Mouse (Mus musculus) bone marrow, adult 2 months (tissue): Measurements from ENCODE around the gene Prodh2. TPM values are rescaled to one million over a fixed set of nuclear protein-coding genes. Genes with fewer than 3 reads are reported as not detected.
A peak's percentile ranks its signal among the peaks of the same experiment; 100 is the strongest.
"Not testable (repeated sequence)": the region's sequence is repeated elsewhere in the genome, so short reads cannot be mapped to it uniquely, and the experiment has no call there.

Experiments
- H3K27ac ChIP-seq: fragments of 200-500 bp; 2 replicates; pipeline ENCODE4 v1.5.1; 2012; ENCODE audit warnings: low read depth, mild to moderate bottlenecking, control low read depth, inconsistent platforms, low read length; ENCODE audit not compliant: control insufficient read depth, poor library complexity, insufficient read depth
- H3K4me1 ChIP-seq: fragments of 200-500 bp; 2 replicates; pipeline ENCODE4 v1.6.1; 2011; ENCODE audit warnings: low read length; ENCODE audit not compliant: control insufficient read depth, insufficient read depth
- H3K4me3 ChIP-seq: fragments of 200-500 bp; replicated peaks from 2 replicates; pipeline ENCODE3; 2011; ENCODE audit warnings: mild to moderate bottlenecking, low read depth, low read length, control low read depth; ENCODE audit not compliant: control insufficient read depth
- CTCF ChIP-seq: fragments of 200-500 bp; IDR thresholded peaks from 2 replicates; pipeline ENCODE4 v1.5.1; 2011; ENCODE audit warnings: low read length, control low read depth; ENCODE audit not compliant: control insufficient read depth, insufficient read depth
- POLR2A ChIP-seq: fragments of 200-500 bp; IDR thresholded peaks from 2 replicates; pipeline ENCODE4 v1.6.1; 2011; ENCODE audit warnings: low read depth, mild to moderate bottlenecking, control low read depth, low read length, borderline replicate concordance; ENCODE audit not compliant: control insufficient read depth
- WGBS: fragments of 180-500 bp; shearing (Covaris S2); methylation state at CpG from one replicate; pipeline ENCODE4 v1.1.7; 2018; 5-methylcytosine and 5-hydroxymethylcytosine counted together
- polyA plus RNA-seq: library from polyadenylated mRNA; stranded (reverse); fragments of >200 nt; gene quantifications from 2 replicates; pipeline ENCODE4 v1.2.4, GENCODE M21; 2011; ENCODE audit warnings: low replicate concordance; ENCODE audit not compliant: missing spikeins, insufficient read depth, insufficient read length

Gene Prodh2
- polyA plus RNA-seq, 1 experiment = 3.1 TPM

GRCm38 (mm10) chr7:30474999-30475398 is 18.4 kb upstream of the Prodh2 start:
- Histone ChIP-seq H3K27ac (no peak overlapping the region), H3K4me1 (no peaks in the 10 kb centered on the region; the same call in 1 of the 2 replicates), H3K4me3 (no peak overlapping the region)
- WGBS = 60% methylated on average over 4 of the region's 4 CpGs
- TF ChIP-seq CTCF = no peak
- no peak for TF ChIP-seq POLR2A

- not testable (repeated sequence) for H3K27ac ChIP-seq, H3K4me3 ChIP-seq, H3K4me1 ChIP-seq
- 75% methylated on average over 7 of the region's 7 CpGs for WGBS
Measured at GRCm38 (mm10) chr7:30476136-30476535, 17.3 kb upstream of the Prodh2 start.

- WGBS = 17% methylated on average over 28 of the region's 32 CpGs
- H3K4me3 ChIP-seq = no peak overlapping the region
- TF ChIP-seq POLR2A = no peak
- TF ChIP-seq CTCF = no peak
- H3K27ac ChIP-seq = no peak overlapping the region
- H3K4me1 ChIP-seq = no peaks in the 10 kb centered on the region; the same call in 1 of the 2 replicates
Measured at GRCm38 (mm10) chr7:30477415-30478381, 15.7 kb upstream of the Prodh2 start.

GRCm38 (mm10) chr7:30484250-30484649 is 9.2 kb upstream of the Prodh2 start:
- 19% methylated on average over 8 of the region's 8 CpGs for whole genome bisulfite sequencing
- Histone ChIP-seq H3K27ac (no peak overlapping the region), H3K4me1 (no peaks in the 10 kb centered on the region), H3K4me3 (no peak overlapping the region)
- TF ChIP-seq CTCF (no peak), POLR2A (no peak)

GRCm38 (mm10) chr7:30490251-30490956 is 3.0 kb upstream of the Prodh2 start:
- Histone ChIP-seq H3K4me1 (no peaks in the 10 kb centered on the region), H3K27ac (no peak overlapping the region), H3K4me3 (no peak overlapping the region)
- TF ChIP-seq CTCF (peak; percentile 57), POLR2A (no peak)
- WGBS = 31% methylated on average over 16 of the region's 16 CpGs

- H3K4me3 ChIP-seq = no peak overlapping the region
- WGBS = 16% methylated on average over 6 of the region's 6 CpGs
- no peaks in the 10 kb centered on the region for H3K4me1 ChIP-seq
- TF ChIP-seq POLR2A (no peak), CTCF (no peak)
- H3K27ac ChIP-seq = no peak overlapping the region
Measured at GRCm38 (mm10) chr7:30490957-30491307, 2.5 kb upstream of the Prodh2 start.

- Histone ChIP-seq H3K4me3 (no peak overlapping the region), H3K27ac (no peak overlapping the region), H3K4me1 (no peaks in the 10 kb centered on the region)
- 10% methylated on average over 4 of the region's 4 CpGs for WGBS
- TF ChIP-seq CTCF = peak; percentile 74
- no peak for TF ChIP-seq POLR2A
Measured at GRCm38 (mm10) chr7:30492765-30493164, 657 bp upstream of the Prodh2 start.

GRCm38 (mm10) chr7:30495506-30496042 is 2.2 kb downstream of the Prodh2 start:
- H3K4me3 ChIP-seq = not testable (repeated sequence)

GRCm38 (mm10) chr7:30501159-30501558 is 7.7 kb downstream of the Prodh2 start:
- 70% methylated on average over 5 of the region's 5 CpGs for WGBS
- not testable (repeated sequence) for H3K4me1 ChIP-seq, H3K27ac ChIP-seq, H3K4me3 ChIP-seq

More at GRCm38 (mm10) chr7:30495506-30496042, 2.2 kb downstream of the Prodh2 start:
- not testable (repeated sequence) for H3K27ac ChIP-seq, H3K4me1 ChIP-seq
- 61% methylated on average over 5 of the region's 5 CpGs for WGBS
